Mouse (Mus musculus): ENCODE data around the gene Taar7f.

- no peak for TF ChIP-seq POLR2A (IDR thresholded peaks at IDR 0.05; ENCODE audit: low read depth, low read length)
- TF ChIP-seq CTCF (IDR thresholded peaks at IDR 0.05; ENCODE audit: borderline replicate concordance, insufficient read depth, low read length) = no peak
Measured at GRCm38 (mm10) chr10:24008143-24008542, 41.2 kb upstream of the Taar7f start.
